Mouse (Mus musculus) CH12.LX (cell line): Measurements from ENCODE around the gene Mdh2. TPM values are rescaled to one million over a fixed set of nuclear protein-coding genes. Genes with fewer than 3 reads are reported as not detected.

Experiments used
- DNase-seq: peaks from one replicate; pipeline ENCODE4 v3.0.0-alpha.2; 2013; ENCODE audit errors: extremely low read depth
- H3K27ac ChIP-seq: 2 replicates; pipeline ENCODE4 v1.5.1; 2012; ENCODE audit warnings: low read depth, mild to moderate bottlenecking, control low read depth, moderate library complexity; ENCODE audit not compliant: insufficient read depth
- H3K27me3 ChIP-seq: replicated peaks from 2 replicates; pipeline ENCODE3; 2012; ENCODE audit warnings: inconsistent platforms
- H3K36me3 ChIP-seq, 2 experiments: replicated peaks in 1 of 2; 2 replicates each; pipeline versions ENCODE3 to v1.6.1; 2012; ENCODE audit warnings: inconsistent platforms in 1 of 2, low read length in 1 of 2, mild to moderate bottlenecking in 1 of 2, mixed read lengths in 1 of 2, moderate library complexity in 1 of 2; ENCODE audit not compliant: control insufficient read depth in 1 of 2, insufficient read depth in 1 of 2
- H3K4me1 ChIP-seq, 2 experiments: 2 replicates each; pipeline ENCODE4 v1.6.1; 2012; ENCODE audit warnings: inconsistent platforms in 1 of 2, moderate library complexity in 1 of 2; ENCODE audit not compliant: insufficient read depth in 2 of 2, control insufficient read depth in 1 of 2
- H3K4me2 ChIP-seq: 2 replicates; pipeline ENCODE4 v1.6.1; 2012; ENCODE audit warnings: low read depth, mild to moderate bottlenecking, control low read depth; ENCODE audit not compliant: poor library complexity, insufficient read depth, severe bottlenecking
- H3K4me3 ChIP-seq, 3 experiments: fragments of 150-350 bp in 1 of 3; sonication (generic) in 1 of 3; replicated peaks in 1 of 3; 2 replicates each; pipeline versions ENCODE3 to v1.5.1; 2011 to 2012; ENCODE audit warnings: low read depth in 2 of 3, low read length in 2 of 3, mild to moderate bottlenecking in 2 of 3, moderate library complexity in 2 of 3, control low read depth in 1 of 3, improper control_type of control experiment in 1 of 3, inconsistent platforms in 1 of 3, mixed read lengths in 1 of 3; ENCODE audit not compliant: poor library complexity in 1 of 3
- H3K79me2 ChIP-seq: replicated peaks from 2 replicates; pipeline ENCODE4 v1.6.1; 2012; ENCODE audit warnings: mild to moderate bottlenecking, moderate library complexity; ENCODE audit not compliant: control insufficient read depth, poor library complexity, insufficient read depth, severe bottlenecking; ENCODE audit errors: extremely low read depth
- H3K9ac ChIP-seq: 2 replicates; pipeline ENCODE4 v1.6.1; 2012; ENCODE audit warnings: low read depth, mild to moderate bottlenecking, control low read depth, moderate library complexity; ENCODE audit not compliant: insufficient read depth
- H3K9me3 ChIP-seq: replicated peaks from 2 replicates; pipeline ENCODE3; 2012; ENCODE audit warnings: low read length, inconsistent platforms, mixed read lengths
- ELF1 ChIP-seq: IDR thresholded peaks from 2 replicates; pipeline ENCODE4 v1.6.1; 2014; ENCODE audit warnings: low read depth, mild to moderate bottlenecking, inconsistent platforms, low read length, improper control_type of control experiment
- EP300 ChIP-seq: IDR thresholded peaks from 2 replicates; pipeline ENCODE4 v1.6.1; 2011; ENCODE audit warnings: low read length, improper control_type of control experiment
- IRF4 ChIP-seq: IDR thresholded peaks from 2 replicates; pipeline ENCODE4 v1.6.1; 2014; ENCODE audit warnings: low read depth, mild to moderate bottlenecking, inconsistent platforms, low read length, improper control_type of control experiment
- JUND ChIP-seq: conservative IDR thresholded peaks from 2 replicates; pipeline ENCODE4 v1.6.1; 2011; ENCODE audit warnings: low read depth, low read length, improper control_type of control experiment
- MAX ChIP-seq: IDR thresholded peaks from 2 replicates; pipeline ENCODE4 v1.6.1; 2011; ENCODE audit warnings: low read length, improper control_type of control experiment
- MAZ ChIP-seq: IDR thresholded peaks from 2 replicates; pipeline ENCODE4 v1.6.1; 2012; ENCODE audit warnings: low read depth, mild to moderate bottlenecking, inconsistent platforms, low read length, improper control_type of control experiment, moderate library complexity
- MEF2A ChIP-seq: IDR thresholded peaks from 2 replicates; pipeline ENCODE4 v1.6.1; 2014; ENCODE audit warnings: low read depth, mild to moderate bottlenecking, inconsistent platforms, low read length, improper control_type of control experiment, borderline replicate concordance
- MXI1 ChIP-seq: IDR thresholded peaks from 2 replicates; pipeline ENCODE4 v1.6.1; 2011; ENCODE audit warnings: mild to moderate bottlenecking, low read depth, low read length, improper control_type of control experiment
- MYC ChIP-seq: IDR thresholded peaks from 2 replicates; pipeline ENCODE4 v1.6.1; 2011; ENCODE audit warnings: low read depth, mild to moderate bottlenecking, improper control_type of control experiment, low read length
- NELFE ChIP-seq: IDR thresholded peaks from 2 replicates; pipeline ENCODE4 v1.6.1; 2011; ENCODE audit warnings: low read depth, low read length, improper control_type of control experiment
- NRF1 ChIP-seq: IDR thresholded peaks from 2 replicates; pipeline ENCODE4 v1.6.1; 2014; ENCODE audit warnings: low read depth, mild to moderate bottlenecking, inconsistent platforms, low read length, improper control_type of control experiment, moderate library complexity
- PAX5 ChIP-seq: IDR thresholded peaks from 2 replicates; pipeline ENCODE4 v1.6.1; 2012; ENCODE audit warnings: low read length, inconsistent platforms, mixed read lengths
- POLR2A ChIP-seq: IDR thresholded peaks from 2 replicates; pipeline ENCODE4 v1.6.1; 2011; ENCODE audit warnings: low read depth, mild to moderate bottlenecking, improper control_type of control experiment, low read length
- RAD21 ChIP-seq: IDR thresholded peaks from 2 replicates; pipeline ENCODE4 v1.6.1; 2011; ENCODE audit warnings: low read depth, mild to moderate bottlenecking, low read length, improper control_type of control experiment, moderate library complexity
- RCOR1 ChIP-seq: conservative IDR thresholded peaks from 2 replicates; pipeline ENCODE4 v1.6.1; 2012; ENCODE audit warnings: low read depth, mild to moderate bottlenecking, inconsistent platforms, low read length, improper control_type of control experiment
- SIN3A ChIP-seq: IDR thresholded peaks from 2 replicates; pipeline ENCODE4 v1.6.1; 2012; ENCODE audit warnings: low read length, improper control_type of control experiment, inconsistent platforms
- SMC3 ChIP-seq: IDR thresholded peaks from 2 replicates; pipeline ENCODE4 v1.6.1; 2011; ENCODE audit warnings: low read depth, low read length, improper control_type of control experiment
- TBP ChIP-seq: conservative IDR thresholded peaks from 2 replicates; pipeline ENCODE4 v1.6.1; 2011; ENCODE audit warnings: low read depth, low read length, improper control_type of control experiment
- TCF12 ChIP-seq: IDR thresholded peaks from 2 replicates; pipeline ENCODE4 v1.6.1; 2014; ENCODE audit warnings: low read depth, mild to moderate bottlenecking, inconsistent platforms, low read length, improper control_type of control experiment
- ZKSCAN1 ChIP-seq: IDR thresholded peaks from 2 replicates; pipeline ENCODE4 v1.6.1; 2012; ENCODE audit warnings: low read depth, inconsistent platforms, low read length, improper control_type of control experiment, borderline replicate concordance
- ZMIZ1 ChIP-seq: IDR thresholded peaks from 2 replicates; pipeline ENCODE4 v1.6.1; 2012; ENCODE audit warnings: low read depth, mild to moderate bottlenecking, inconsistent platforms, low read length, improper control_type of control experiment
- ZNF384 ChIP-seq: IDR thresholded peaks from 2 replicates; pipeline ENCODE4 v1.6.1; 2012; ENCODE audit warnings: low read depth, low read length, improper control_type of control experiment, inconsistent platforms
- dilution Hi-C: fragments of 300-500 bp; cut with MboI; formaldehyde crosslinking; loops from 2 replicates; pipeline ENCODE4 v1.14.3; 2020; ENCODE audit warnings: low sequenced_read_pairs; ENCODE audit not compliant: extremely low pct_unique_long_range_greater_than_20kb, extremely low pct_ligation_motif_present
- in situ Hi-C: fragments of 300-500 bp; cut with MboI; formaldehyde crosslinking; loops from 3 replicates; pipeline ENCODE4 v1.14.3; 2019; ENCODE audit warnings: low sequenced_read_pairs, low pct_ligation_motif_present, low pct_unique_long_range_greater_than_20kb, mixed read lengths
- polyA plus RNA-seq: library from polyadenylated mRNA; unstranded; fragments of >175 nt; gene quantifications from 2 replicates; pipeline ENCODE4 v1.2.1, GENCODE M21; 2012; ENCODE audit warnings: low read depth; ENCODE audit not compliant: insufficient read length
- total RNA-seq, 2 experiments: library from RNA; depleted of rRNA; stranded (reverse); fragments of 300-350 nt in 1 of 2; fragments of >200 nt in 1 of 2; gene quantifications; 2 replicates each; pipeline ENCODE4 v1.2.3; 2012 to 2014

Mdh2 gene
- total and polyA plus RNA-seq, 3 experiments: 133 to 569 (median 152) TPM

- Histone ChIP-seq H3K27ac (no peak overlapping the region), H3K36me3 (peaks cover 4 to 20% of the 10 kb centered on the region in 2 experiments), H3K27me3 (peaks cover 6% of the 10 kb centered on the region), H3K4me1 (peaks cover 4 to 13% of the 10 kb centered on the region in 2 experiments; a peak in 3 of 4 replicates), H3K9me3 (peaks cover 15% of the 10 kb centered on the region), H3K4me2 (peak overlapping the region; percentile 86), H3K4me3 (peak overlapping the region; percentile 71 to 81 (median 79)), H3K9ac (peak overlapping the region; percentile 62), H3K79me2 (no peaks in the 10 kb centered on the region)
- DNase-seq: no peak
- dilution Hi-C loops (no loop called here), in situ Hi-C loops (no loop called here)
- no peak for TF ChIP-seq SMC3
- no peak for TF ChIP-seq PAX5
- TF ChIP-seq RCOR1: no peak
- no peak for TF ChIP-seq RAD21
- no peak for TF ChIP-seq MXI1
- TF ChIP-seq MAZ: no peak
Measured at GRCm38 (mm10) chr5:135742941-135743740, 35.1 kb upstream of the Mdh2 start.

DNA sequence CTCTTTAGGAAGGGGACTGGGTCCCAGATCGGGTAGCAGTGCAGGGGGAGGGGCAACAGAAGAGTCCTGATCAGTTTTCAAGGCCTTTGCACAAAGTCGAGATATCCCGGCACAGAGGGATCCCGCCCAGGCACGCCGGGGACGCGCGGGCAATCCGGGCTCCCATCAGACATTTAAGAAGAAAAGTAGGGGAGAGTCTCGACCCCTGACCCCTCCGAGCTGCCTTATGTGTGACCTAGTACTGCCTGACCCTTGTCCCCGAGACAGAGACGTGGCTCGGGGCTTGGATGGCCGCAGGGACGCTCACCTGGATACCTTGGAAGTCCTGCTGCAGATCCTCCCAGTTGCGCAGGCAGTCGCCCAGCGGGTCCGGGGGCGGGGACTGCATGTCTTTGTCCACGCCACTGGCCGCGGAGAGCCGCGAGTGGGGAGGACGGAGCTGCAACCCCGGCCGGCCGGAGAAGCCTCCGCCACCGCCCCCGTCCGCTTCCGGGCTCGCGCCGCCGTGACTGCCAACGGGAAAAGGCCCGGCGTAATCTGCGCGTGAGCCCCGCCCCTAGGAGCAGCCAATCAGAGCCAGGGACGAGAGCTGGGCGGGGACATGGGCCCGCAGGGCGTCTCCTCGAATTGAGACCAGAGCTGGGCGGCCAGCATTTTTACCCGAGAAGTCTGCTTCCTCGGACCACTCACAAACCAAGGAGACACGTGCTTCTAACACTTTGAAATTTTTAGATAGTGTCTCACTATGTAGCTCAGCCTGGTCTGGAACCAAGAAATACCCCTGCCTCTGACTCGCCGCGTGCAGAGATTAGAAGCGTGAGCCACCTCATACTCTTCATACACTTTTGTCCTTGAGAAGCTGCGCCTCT is 34.3 kb upstream of the Mdh2 start, which contains the start of gene Tmem120a:
Gene Tmem120a, minus strand, starts transcription at position 708 of the 869 bp plus-strand sequence.
- in situ Hi-C loops: no loop called here
- no peak within 1 kb of the TSS for H3K27ac ChIP-seq

More for the DNA sequence above, 34.3 kb upstream of the Mdh2 start, which contains the start of gene Tmem120a:
- Histone ChIP-seq H3K36me3 (peaks cover 4 to 20% of the 10 kb centered on the region in 2 experiments), H3K79me2 (no peaks in the 10 kb centered on the region), H3K9me3 (peaks cover 22% of the 10 kb centered on the region), H3K27me3 (peaks cover 14% of the 10 kb centered on the region), H3K9ac (peak within 1 kb of the TSS; percentile 62), H3K4me2 (peak within 1 kb of the TSS; percentile 86), H3K4me1 (peaks cover 4 to 13% of the 10 kb centered on the region in 2 experiments; a peak in 3 of 4 replicates), H3K4me3 (peak within 1 kb of the TSS; percentile 71 to 81 (median 79))
- peak; percentile 84 for DNase-seq
- TF ChIP-seq POLR2A (peak; percentile 77), ZKSCAN1 (no peak), MAX (peak; percentile 77), TBP (0 out of 2 replicates have a peak, but pooled peaks have one; percentile 51), ELF1 (peak; percentile 92), MYC (0 out of 2 replicates have a peak, but pooled peaks have one; percentile 40), JUND (no peak), MEF2A (no peak), ZNF384 (no peak), ZMIZ1 (peak; percentile 51; the same call in 1 of the 2 replicates), RCOR1 (no peak), NELFE (peak; percentile 60), IRF4 (0 out of 2 replicates have a peak, but pooled peaks have one; percentile 3), SIN3A (peak; percentile 64), MXI1 (peak; percentile 86), NRF1 (peak; percentile 45; the same call in 1 of the 2 replicates), EP300 (no peak), TCF12 (peak; percentile 49)
- dilution Hi-C loops: no loop called here
